Mouse (Mus musculus) gonadal fat pad, adult 2 months (tissue): ENCODE results near the gene Chrm3. TPM values are rescaled to one million over a fixed set of nuclear protein-coding genes. Genes with fewer than 3 reads are reported as not detected.
"Not testable (repeated sequence)": the region's sequence is repeated elsewhere in the genome, so short reads cannot be mapped to it uniquely, and the experiment has no call there.

Experiments
- DNase-seq: peaks from one replicate; pipeline ENCODE4 v3.0.0-alpha.2; 2012; ENCODE audit warnings: low read depth
- polyA plus RNA-seq: library from polyadenylated mRNA; depleted of rRNA; stranded (reverse); fragments of >200 nt; gene quantifications from 2 replicates; pipeline ENCODE4 v1.2.3, GENCODE M21; 2012

Chrm3 gene
- polyA plus RNA-seq, 1 experiment: 4.1 TPM

DNA sequence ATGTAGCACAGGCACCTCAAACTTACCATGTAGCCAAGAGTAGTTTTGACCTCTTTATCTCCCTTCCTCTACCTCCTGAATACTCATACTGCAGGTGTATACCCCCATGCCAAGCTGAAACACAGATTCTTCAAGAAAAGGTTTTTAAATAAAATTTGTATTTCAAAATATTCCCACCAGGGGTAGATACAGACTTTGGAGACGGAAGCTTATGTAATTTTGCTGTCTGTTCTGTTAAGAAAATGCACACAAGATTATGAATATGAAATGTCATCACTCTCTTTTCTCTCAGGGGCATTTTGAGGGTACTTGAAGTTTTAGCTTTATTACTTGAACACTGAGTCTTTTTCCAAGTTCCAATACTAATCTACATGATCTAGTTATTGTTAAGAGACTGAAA is 469.6 kb downstream of the Chrm3 start:
- DNase-seq: no peak

DNA sequence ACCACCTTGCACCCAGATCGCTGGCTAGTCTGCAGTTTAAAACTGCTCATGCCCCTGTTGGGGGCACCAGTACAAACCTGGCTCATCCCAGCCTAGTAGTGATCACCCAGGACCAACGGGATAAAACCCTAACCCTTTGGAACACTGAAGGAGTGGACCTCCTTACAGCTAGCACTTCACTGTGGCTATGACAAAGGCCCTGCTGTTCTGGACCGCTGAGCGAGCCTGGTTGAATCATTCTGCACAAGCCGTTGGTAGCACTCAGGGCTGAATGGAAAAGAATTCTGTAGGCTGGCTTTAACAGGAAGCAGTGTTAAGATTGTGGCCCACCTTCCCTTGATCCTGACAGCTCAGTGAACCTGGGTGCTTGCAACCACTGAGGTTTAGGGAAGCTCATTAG is 470.2 kb downstream of the Chrm3 start:
- DNase-seq: no peak

DNA sequence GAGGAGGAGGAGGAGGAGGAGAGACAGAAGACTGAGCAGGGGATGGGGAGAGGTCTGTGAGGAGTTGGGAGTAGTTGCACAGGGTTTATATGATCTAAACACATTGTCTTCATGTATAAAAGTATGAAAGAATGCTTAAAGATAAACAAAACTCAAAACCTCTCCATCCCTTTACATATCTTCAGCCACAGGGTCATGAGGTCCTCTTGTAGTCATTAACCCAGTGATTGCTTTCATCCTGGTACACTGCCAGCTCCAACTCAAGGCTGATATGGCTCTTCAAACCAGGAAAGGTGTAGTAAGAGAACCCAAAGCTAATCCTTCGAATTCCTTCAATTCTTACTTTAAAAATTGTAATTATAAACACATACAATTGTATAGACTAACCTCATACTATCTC is 470.7 kb downstream of the Chrm3 start:
- no peak for DNase-seq

DNA sequence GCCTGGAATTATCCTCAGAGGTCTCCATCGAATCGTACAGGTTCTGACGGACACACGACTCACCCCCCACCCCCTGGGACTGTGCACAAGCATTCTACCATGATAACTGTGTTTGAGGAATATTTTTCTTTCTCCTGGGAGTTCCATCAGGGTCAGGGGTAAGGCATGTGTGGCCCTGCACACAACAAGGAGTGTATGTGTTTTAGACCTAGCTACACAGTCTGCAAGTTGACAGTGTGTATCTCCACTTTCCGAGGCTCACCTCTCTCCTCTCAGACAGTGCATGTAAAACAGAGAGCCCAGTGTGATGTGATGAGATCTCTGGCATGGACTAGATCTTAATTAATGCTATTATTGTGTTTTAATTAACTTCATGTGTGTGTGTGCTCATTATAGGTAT is 472.4 kb downstream of the Chrm3 start:
- DNase-seq: no peak

DNA sequence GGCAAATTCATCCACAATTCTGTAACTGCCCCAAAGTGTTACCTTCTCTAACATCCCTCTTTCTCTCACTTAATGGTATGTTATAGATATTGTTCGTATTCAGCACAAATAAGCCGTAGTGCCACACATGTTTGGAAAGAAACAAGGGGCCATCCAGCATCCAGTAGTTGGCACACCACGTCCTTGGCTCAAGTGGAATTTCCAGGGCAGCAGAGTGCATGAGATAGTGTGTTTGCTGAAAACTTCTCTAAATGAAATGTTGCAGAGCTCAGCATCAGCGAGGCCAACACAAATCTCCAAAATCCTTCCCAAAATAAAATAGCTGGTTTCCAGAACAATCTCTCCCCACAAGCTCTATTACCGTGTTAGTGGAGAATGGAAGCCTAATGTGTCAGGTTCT is 473.4 kb downstream of the Chrm3 start:
- DNase-seq: no peak

DNA sequence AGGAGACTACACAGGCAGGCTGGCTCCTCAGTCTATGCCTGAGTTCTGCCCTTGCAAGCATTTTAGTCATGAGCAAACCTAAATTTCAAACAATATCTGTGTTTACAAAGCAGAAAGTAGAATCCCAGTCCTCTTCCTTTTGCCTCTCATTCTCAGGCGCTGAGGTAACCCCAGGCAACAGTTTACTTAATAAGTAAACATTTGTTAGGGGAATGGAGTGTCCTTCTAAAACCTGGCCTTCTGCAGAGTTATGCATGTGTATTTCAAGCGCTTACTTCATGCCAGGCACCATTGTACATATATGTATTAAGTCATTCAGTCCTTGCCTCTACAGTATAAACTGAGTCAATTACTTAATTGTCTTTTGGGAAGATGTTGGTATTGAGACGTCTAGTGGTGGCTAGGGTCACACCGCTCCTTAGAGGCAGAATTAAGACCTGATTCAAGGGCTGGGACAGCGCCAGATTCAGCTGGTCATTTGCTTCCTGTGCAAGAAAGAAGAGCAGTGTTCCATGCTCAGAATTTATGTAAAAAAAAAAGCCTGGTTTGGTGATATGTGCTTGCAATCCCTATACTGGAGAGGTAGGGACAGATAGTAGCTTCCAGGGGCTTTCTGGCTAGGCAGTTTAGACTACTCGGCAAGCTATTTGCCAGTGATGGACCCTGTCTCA is 474.0 kb downstream of the Chrm3 start:
- no peak for DNase-seq

DNA sequence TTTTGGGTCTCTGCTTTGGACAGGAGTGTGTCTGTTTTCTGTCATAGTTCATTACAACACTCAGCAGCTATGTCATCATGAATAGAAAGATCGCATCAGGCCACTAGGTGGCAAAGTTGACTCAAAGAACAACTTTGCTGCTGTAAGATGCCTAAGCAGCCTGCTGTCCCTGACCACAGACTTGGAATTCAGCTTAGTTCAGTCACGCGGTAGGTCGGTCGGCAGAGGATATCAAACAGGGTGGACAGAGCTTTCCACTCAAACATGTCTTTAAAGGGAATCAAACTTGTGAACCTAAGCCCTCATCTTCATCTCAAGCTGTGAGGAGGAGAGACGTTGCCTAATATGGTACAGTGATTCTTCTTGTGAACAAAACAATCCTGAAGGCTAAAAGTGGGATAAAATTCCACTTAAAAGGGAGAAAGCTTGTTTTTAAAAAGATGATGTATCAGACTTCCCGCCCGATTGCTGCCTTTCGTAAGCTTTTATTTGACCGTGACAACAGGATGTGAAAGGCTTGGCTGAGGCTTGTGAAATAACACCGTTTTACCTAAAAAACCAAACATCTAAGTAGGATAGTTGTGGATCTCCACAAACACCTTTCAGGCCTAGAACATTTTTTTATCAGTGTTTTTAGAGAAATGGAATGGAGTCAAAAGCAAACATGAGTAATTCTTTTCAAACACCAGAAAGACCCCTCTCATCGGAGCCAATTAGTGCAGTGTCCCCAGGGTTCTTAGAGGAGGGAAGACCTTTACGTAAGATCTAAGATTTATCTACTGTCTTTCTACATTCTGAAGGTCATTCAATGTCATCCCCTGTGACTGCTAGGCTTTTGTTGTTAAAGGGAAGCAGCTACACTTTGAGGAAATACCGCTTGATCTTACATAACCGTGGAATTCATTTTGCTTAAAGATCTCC is 478.0 kb downstream of the Chrm3 start:
- peak; percentile 26 for DNase-seq

DNA sequence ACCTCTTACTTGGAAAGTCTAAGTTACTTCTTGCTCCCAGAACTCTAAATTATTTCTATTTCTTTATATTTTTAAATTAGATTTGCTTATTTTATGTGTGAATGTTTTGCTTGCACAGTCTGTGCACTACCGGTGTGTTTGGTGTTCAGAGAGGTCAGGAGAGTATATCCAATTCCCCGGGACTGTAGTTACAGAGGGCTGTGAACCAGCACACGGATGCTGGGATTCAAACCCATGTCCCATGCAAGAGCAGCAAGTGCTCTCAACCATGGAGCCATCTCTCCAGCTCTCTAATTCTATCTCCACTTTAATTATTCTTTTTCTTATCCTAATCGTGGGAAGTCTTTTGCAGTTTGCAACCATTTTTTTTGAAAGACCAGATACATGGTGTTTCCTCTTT is 478.7 kb downstream of the Chrm3 start:
- DNase-seq: no peak

DNA sequence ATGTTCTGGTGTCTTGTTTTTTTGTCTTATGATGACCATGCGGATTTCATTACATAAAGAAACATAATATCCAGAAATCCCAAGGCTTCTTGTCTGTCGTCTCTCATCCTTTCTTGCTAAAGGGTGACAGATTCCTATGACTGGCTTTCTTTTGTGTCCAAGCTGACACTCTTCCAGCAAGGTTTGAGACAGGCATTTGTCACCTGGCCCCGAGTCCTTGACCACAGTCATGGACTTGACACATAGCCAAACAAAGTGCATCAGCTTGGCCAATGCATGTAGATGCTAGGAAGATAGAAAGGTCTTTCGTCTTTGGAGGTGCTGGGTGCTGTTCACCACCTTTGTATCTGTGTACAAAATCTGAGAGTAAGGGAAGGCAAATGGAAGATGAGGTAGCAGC is 480.2 kb downstream of the Chrm3 start:
- DNase-seq: no peak

DNA sequence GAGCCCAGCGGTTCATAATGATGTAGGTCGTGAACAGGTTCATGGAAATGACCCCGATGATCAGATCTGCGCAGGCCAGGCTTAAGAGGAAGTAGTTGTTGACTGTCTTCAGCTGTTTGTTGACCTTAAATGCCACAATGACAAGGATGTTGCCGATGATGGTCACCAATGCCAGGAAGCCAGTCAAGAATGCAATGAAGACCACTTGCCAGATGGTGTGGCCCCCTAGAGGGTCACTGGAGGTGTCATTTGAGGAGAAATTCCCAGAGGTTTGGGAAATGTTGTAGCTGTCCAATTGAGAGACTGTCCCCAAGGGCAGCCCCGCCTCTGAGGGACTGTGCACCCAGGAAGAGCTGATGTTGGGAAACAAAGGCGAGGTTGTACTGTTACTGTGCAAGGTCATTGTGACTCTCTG is 482.0 kb downstream of the Chrm3 start:
- DNase-seq: no peak

DNA sequence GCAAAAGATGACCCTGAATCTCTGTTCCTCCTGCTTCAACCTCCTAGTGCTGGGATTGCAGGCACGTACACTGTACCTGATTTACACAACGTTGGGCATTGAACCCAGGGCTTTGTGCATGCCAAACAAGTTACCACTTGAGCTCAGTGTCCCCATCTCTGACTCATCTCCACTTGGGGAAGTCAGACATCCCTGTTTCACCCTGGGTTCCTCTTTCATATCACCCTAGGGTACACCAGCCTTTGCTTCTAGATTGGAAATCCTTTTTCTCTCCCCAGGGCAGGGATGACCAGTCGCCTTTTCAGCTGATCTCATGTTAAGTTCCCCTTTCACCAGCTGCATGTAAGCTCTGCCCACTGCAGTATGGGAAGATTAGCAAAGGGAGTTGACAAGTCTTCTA is 487.3 kb downstream of the Chrm3 start:
- DNase-seq: no peak

DNA sequence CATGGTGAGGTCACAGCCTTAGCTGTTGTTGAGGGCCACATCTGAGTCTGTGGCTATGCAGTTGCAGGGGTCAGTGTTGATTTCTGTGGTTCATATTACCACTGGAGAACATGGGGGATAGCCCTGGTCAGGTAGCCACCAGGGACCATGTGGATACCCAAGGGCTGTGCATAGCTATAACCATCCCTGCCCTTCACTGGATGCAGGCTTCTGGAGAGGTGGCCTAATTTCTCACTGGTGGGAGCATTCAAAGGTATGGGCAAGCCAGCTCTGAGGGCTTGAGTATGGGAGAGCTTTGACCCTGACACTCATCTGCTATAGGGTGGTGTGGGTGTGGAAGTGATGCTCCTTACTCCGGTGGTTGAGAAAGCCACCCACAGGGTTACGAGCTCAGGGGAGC is 494.5 kb downstream of the Chrm3 start:
- DNase-seq: no peak

DNA sequence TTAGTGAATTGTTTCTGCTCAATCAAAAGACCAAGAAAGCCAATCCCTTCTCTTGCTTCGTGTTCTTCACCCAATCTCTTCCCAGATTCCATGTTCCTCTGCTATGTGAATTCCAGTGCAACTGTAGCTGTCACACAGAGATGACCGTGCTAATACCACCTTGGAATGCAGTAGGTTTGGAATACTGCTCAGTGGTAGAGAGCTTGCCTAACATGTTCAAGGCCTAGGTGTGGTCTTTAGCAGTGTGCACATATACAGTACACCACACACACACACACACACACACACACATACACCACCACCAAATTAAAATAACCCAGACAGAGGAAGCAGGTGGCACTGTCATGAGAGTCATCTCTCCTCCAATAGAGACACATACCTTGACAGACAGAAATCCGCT is 513.1 kb downstream of the Chrm3 start:
- DNase-seq: no peak

DNA sequence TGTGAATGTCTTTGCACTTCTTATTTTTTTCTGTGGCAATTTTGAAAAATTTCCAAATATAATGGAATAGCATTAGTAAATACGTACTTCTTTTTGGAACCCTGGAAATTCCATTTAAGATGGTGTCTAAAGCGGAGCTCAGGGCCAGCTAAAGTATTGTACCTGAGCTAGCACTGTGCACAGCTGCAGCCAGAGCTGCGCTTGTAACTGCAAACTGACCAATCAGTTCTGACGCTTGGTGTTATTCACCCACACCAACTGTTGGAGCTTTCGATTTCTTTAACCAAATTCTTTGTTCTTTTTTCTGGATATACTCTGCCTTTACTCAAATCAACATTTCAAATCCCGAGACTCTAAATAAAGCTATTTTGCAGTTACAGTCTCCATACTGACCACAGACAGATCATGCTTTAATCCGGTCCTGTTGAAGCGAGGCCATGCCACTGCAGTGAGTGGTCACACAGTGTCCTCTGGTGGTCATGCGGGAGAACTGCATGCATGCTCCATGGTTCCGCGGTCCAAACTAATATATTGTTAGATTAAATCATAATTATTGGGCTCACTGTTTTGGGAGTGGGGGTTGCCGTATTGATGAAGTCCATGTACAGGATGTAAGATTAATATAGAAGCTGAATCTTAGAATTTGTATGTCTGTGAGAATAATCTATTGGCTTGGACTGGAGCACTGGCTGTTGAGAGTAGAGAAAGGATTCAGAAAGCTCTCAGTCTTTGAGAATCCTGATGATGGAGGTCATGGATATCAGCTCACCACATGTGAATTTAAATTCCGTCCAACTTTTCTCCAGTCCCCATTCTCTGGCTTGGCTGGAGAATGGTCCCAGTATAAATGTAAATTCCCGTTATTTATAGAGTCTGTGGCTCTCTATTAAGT is 513.9 kb downstream of the Chrm3 start:
- no peak for DNase-seq

DNA sequence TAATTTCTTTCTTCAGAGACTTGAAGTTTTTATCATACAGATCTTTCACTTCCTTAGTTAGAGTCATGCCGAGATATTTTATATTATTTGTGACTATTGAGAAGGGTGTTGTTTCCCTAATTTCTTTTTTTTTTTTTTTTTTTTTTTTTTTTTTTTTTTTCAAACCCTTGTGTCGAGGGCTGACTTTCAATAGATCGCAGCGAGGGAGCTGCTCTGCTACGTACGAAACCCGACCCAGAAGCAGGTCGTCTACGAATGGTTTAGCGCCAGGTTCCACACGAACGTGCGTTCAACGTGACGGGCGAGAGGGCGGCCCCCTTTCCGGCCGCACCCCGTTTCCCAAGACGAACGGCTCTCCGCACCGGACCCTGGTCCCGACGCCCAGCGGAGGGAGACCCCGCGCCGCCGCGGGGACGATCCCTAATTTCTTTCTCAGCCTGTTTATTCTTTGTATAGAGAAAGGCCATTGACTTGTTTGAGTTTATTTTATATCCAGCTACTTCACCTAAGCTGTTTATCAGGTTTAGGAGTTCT is 526.4 kb downstream of the Chrm3 start:
- not testable (repeated sequence) for DNase-seq

DNA sequence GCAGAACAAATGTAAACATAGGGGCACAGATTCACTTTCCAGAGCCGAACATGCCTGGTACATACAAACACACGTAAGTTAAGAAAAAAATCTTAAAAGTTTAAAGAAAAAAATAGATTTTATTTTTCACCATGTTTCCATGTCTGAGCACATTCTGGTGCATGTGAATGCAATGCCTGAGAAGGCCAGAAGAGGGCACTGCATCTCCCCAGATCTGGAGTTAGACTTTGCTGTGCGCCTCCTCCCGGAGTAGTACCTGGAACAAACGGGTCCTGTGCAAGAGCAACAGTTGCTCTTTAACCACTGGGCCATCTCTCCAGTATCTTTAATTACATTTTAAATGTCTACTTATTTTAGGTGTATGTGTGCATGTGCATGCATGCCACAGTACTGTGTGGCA is 534.4 kb downstream of the Chrm3 start:
- no peak for DNase-seq
